Mouse (Mus musculus) common myeloid progenitor, adult 5-6 weeks (primary cell): Measurements from ENCODE around the gene Glrx5. TPM values are rescaled to one million over a fixed set of nuclear protein-coding genes. Genes with fewer than 3 reads are reported as not detected.
A peak's percentile ranks its signal among the peaks of the same experiment; 100 is the strongest.

Source experiments
- ATAC-seq: replicated peaks from 2 replicates; pipeline ENCODE4 v1.8.0; 2016; ENCODE audit warnings: low read depth, mild to moderate bottlenecking, moderate TSS enrichment, inconsistent platforms; ENCODE audit not compliant: poor library complexity, severe bottlenecking
- total RNA-seq: library from RNA; stranded (forward); fragments of 200-1000, 187-1606 nt; gene quantifications from 2 replicates; pipeline ENCODE4 v1.2.3, GENCODE M21; 2017

The Glrx5 gene
- total RNA-seq, 1 experiment from 2014 or later = 42.8 TPM

GRCm38 (mm10) chr12:105027323-105027991 lies 5.0 kb upstream of the Glrx5 start:
- peak; percentile 30 for ATAC-seq

GRCm38 (mm10) chr12:105029890-105030289 lies 2.6 kb upstream of the Glrx5 start:
- no peak for ATAC-seq

GRCm38 (mm10) chr12:105031081-105032058 lies 1.1 kb upstream of the Glrx5 start:
- ATAC-seq = peak; percentile 15

- no peak for ATAC-seq
These were observed 616 bp downstream of the Glrx5 start for GRCm38 (mm10) chr12:105032832-105033775.

- no peak; the same call in 1 of the 2 replicates for ATAC-seq
These were observed 1.8 kb downstream of the Glrx5 start for GRCm38 (mm10) chr12:105034130-105034769.

GRCm38 (mm10) chr12:105038211-105038610 lies 5.7 kb downstream of the Glrx5 start:
- ATAC-seq = no peak

GRCm38 (mm10) chr12:105038918-105039317 lies 6.4 kb downstream of the Glrx5 start:
- peak; percentile 62 for ATAC-seq

- ATAC-seq = no peak
These were observed 7.2 kb downstream of the Glrx5 start for GRCm38 (mm10) chr12:105039578-105040289.

GRCm38 (mm10) chr12:105040950-105041349 lies 8.5 kb downstream of the Glrx5 start:
- ATAC-seq = no peak

GRCm38 (mm10) chr12:105043081-105043480 lies 10.6 kb downstream of the Glrx5 start:
- no peak for ATAC-seq

GRCm38 (mm10) chr12:105044775-105045174 lies 12.3 kb downstream of the Glrx5 start:
- no peak for ATAC-seq

- no peak for ATAC-seq
These were observed 15.9 kb downstream of the Glrx5 start for GRCm38 (mm10) chr12:105048301-105048863.

- no peak for ATAC-seq
These were observed 17.3 kb downstream of the Glrx5 start for GRCm38 (mm10) chr12:105049813-105050212.

GRCm38 (mm10) chr12:105050898-105051297 lies 18.4 kb downstream of the Glrx5 start:
- peak; percentile 78; the same call in 1 of the 2 replicates for ATAC-seq

- no peak for ATAC-seq
These were observed 21.6 kb downstream of the Glrx5 start for GRCm38 (mm10) chr12:105054041-105054440.

GRCm38 (mm10) chr12:105055308-105055707 lies 22.8 kb downstream of the Glrx5 start:
- no peak for ATAC-seq

- no peak for ATAC-seq
These were observed 27.5 kb downstream of the Glrx5 start for GRCm38 (mm10) chr12:105060006-105060405.
